Mouse (Mus musculus) yolk sac, embryonic 10.5 days (tissue): ENCODE data around the gene Apol7b.
"Not testable (repeated sequence)": the region's sequence is repeated elsewhere in the genome, so short reads cannot be mapped to it uniquely, and the experiment has no call there.

ENCODE experiments used
- DNase-seq: peaks from one replicate; pipeline ENCODE4 v3.0.0-alpha.2; 2017; ENCODE audit warnings: low spot score

Gene Apol7b

DNA sequence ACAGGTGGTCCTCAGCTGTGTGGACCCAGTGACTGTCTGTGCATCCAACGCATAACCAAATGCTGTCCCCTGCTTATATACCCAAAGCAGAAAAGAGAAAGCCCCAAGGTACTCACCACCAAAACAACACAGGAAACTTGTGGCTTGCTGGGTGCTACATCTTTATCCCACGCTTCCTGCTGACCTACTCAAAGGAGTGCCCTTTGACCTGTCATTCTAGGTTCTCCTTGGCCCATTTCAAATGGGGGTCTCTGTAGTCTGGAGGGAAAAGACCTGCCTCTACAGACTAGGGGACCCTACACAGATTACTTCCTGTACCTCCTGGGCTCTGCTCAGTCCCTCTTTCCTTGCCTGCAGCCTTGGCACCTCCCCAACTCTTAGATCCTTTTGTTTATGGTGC lies at the start of gene Apol7b:
Gene Apol7b (minus strand): TSS at position 101 of the 400 bp plus-strand sequence.
- not testable (repeated sequence) for DNase-seq

DNA sequence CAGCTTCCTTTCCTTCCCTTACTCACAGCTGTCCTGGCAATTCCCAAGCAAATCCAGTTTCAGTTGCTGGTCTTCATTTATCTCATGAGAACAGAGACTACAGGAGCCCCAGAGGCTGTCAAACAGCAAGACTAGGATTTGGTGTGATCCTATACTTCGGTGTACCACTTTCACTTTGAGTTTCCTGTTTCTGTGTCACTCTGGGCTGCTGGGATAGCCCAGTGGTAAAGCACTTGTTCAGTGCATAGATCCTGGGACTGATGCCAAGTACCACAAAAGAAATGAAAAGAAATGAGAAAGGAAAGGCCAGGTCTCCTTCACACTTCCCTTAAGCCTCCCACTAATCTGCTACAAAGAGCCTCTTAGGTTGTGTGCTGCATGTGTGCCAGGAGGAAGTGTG lies 47.4 kb upstream of the Apol7b start:
- DNase-seq: not testable (repeated sequence)

DNA sequence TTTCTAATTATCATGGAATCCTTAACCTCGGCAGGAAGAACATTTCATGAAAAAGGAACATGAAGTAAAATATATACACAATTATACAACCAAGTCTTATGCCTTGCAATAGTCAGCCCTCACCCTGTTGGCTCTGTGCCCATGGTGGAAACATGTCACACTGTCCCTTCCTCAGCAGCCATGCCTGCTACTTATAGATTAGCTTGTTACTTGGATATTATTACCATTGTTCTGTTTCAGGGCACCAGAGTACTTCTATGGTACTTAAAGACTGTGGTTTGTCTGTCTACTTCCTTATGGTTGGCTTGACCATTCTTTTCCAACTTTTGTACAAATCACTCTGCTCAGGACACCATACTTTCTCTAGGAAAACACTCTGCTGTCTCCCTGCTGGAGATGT lies 45.9 kb upstream of the Apol7b start:
- DNase-seq: not testable (repeated sequence)

DNA sequence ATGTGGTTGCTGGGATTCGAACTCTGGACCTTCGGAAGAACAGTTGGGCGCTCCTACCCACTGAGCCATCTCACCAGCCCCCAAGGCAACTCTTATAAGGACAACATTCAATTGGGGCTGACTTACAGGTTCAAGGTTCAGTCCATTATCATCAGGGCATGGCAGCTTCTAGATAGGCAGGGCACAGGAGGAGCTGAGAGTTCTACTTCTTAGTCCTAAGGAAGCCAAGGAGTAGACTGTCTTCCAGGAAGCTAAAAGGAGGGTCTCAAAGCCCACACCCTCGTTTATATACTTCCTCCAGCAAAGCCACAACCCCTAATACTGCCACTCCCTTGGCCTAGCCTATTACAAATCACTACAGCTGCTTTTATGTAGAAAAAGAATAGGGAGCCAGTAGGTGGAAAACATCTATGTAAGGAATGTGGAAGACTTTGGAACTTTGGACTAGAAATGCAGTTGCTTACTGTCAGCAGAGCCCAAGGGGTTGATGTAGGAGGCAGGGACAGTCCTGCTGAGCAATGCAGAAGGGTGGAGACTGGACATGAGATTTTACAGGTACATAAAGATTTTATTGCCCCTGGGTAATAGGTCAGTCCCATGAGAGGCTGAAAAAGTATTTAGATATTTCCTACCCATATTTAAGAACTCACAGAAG lies 35.0 kb upstream of the Apol7b start:
- peak; percentile 8 for DNase-seq

DNA sequence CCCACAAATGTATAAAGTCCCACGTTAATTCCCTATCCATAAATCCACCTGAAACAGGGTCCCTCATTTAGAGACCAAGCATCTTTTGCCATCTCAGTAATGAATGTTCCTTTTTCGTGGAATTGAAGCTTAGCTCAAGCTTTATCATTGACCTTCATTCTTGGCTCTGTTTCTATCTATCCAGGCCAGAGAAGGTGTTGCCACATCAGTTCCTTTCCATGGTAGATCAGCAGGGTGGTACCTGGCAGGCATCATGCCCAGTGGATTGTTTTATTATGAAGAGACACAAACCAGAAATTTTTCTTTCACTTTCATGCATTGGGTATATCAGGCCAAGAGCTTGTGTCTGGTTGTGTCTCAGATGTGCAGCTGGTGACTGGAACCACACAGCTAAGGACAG lies 29.4 kb upstream of the Apol7b start, which contains the start of gene Apol10a:
Gene Apol10a (plus strand): TSS at position 355 of the 400 bp plus-strand sequence.
- not testable (repeated sequence) for DNase-seq

DNA sequence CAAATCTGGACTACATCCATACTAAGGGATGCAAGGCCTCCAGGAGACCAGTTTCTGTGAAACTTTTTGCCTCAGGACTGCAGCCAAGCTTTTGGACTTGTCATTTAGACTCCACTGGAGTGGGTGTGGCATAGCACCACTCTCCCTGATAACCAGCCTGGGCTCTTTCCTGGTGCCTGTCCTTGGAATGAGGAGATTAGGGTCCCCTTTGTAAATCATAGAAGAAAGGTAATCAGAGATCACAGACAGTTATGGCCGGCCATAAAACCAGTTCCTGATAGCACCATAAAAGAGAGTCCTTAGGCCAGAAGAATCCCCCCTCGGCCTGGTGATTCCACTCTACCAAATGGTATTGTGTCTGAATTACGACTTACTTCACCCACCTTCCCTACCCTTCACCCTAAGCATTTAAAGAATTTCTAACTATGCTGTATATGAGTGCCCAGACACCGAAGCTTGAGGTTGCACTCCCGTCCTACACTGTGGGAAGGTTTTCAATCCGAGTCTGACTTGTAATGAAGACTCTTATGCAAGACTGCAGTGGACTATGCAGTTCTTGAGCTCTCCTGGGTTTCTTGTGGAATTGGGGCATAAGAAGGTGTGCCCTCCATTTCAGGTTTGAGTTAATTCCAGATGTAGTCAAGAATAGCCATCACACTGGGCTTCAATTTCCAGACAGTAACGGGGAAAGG lies 27.6 kb upstream of the Apol7b start:
- not testable (repeated sequence) for DNase-seq

DNA sequence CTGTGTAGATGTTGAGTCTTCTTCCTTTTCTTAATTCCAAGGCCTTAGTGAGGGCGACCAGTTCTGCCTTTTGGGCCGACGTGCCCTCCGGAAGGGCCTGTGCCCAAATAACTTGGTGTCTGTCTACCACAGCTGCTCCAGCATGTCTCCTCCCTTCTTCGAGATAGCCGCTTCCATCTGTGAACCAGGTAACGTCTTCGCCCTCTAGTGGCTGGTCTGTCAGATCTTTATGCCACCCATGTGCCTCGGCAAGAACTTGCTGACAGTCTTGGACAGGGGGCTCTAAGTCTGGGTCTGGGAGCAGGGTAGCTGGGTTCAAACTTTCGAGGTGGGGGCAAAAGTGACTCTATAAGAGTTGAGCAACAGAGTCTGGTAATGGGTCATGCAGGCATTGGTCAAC lies 2.6 kb upstream of the Apol7b start:
- peak; percentile 6 for DNase-seq

DNA sequence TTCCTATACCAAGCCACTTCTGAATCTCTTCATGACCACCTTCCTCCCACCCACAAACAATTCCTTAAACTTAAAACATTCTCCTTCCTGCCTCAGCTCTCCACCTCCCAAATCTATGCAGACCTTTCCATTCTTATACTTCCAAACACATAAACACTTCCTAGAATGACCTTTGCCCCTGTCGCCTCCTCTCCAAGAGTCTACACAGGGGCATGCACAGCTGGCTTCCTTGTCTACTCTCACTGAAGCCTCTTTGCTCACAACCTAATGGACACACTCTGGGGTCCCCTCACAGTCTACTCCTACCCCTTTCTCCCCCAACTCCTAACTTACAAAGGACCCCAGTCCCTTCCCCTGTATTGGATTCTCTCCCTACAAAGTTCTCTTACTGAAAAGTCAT lies 1.6 kb downstream of the Apol7b start:
- not testable (repeated sequence) for DNase-seq

DNA sequence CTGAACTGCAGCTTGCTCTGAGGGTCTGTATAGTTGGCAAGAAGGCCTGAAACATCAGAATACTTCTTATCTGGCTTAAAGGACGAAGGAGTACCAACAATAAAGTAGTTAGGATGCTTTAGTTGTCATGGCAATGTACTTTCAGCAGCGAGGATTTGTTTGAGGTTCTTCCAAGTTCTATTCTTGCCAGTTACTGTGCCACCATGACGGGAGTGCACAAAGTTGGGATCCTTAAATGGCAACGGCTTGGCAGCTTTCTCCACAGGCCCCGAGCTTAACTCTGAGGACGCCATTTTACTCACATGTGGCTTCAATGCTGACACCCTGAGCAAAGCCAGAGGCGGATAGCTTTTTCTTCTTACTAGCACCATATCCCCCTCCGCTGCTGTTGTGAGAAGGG lies 2.5 kb downstream of the Apol7b start:
- DNase-seq: not testable (repeated sequence)

DNA sequence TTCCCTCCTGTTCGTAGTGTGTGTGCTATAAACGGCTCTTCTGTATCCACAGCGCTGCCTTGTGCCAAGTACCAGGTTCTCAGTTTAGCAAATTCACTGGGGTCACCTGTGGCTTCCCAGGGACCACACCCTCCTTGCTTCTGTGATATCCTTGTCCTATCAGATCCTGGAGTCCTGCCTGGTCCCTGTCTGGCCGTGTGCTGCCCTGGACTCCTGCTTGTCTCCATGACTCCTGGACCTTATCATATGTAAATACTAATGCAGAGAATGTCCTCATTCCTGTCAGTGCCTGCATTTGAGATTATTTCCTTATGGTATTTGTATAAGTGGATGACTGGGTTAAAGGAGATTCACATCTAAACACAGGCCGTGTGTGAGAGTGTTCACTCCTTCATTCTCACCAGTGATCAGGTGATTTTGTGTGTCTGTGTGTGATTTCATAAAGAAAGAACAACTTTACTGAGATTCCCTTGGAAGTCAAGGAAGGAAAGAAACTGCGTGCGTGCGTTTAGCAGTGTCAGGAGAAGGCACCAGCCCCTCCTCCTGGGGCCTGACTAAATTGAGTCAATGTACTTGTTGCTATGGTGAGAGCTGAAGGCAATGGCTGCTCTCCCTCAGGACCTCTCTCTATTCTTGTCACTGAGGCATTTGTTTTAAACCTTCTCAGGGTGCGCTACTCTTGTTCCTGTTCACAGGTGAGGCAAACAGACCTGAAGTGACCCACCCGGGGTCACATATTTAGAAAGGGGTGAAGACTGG lies 18.4 kb downstream of the Apol7b start:
- DNase-seq: not testable (repeated sequence)

DNA sequence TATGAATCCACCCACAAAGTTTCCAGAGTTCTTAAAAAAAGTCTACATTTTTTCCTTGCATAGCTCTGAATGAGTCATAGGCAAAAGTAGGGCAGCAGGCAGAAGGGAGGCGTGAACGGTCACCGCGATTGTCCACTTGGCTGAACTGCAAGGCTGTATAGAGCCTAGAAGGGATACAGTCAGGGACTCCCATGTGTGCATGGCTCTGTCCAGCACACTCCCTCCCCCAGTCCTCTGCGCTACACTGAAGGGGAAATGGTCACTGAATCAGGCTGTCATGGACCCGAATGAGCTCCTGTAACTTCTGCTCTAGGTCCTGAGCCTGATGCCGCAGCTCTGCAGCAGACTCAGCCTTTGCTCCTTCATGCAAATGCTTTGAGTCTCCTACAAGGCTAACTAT lies 24.4 kb downstream of the Apol7b start:
- DNase-seq: not testable (repeated sequence)

DNA sequence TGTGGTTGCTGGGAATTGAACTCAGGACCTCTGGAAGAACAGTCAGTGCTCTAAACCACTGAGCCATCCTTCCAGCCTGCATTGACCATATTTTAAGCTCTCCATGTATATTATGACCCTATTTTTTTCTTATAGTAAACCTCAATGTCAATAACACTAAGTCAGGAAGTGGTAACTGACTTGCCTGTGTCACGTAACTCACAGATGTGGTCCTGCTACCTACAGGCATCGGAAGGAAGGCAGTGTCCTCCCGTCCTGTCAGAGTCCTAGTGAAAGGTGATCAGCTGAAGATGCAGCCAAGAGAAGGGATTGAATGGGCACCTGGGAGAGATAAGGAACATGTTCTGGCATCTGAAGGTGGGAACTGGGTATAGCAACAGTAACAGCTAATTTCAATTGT lies 27.6 kb downstream of the Apol7b start:
- not testable (repeated sequence) for DNase-seq

DNA sequence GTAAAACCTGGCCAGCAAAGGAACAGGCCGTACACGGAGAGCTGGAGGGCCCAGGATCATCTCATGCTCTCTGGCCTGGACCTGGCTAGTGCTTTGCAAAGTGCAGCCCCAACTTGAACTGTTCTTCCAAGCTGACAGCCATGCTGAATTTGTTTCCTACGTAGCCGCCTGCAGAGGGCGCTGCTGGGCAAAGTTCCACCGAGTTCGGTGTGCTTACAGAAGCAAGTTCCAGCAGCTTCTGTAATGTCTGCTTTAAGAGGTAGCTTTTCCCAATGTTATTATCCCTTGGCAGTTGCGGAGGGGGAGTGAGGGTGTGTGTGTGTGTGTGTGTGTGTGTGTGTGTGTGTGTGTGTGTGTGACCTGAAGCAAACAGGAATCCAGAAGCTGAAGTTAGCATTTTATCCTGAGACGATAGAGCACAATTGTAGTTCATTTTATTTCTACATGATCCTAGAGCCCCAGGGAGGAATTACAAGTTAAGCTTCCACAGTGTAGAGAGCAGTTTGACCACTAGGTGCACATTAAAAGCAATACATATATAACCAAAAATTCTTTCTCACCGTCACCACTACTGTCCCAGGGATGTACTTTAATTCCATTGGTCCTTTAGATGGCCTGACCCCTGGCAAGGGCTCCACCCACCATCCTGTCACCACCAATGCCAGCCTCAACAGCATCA lies 30.5 kb downstream of the Apol7b start:
- not testable (repeated sequence) for DNase-seq

DNA sequence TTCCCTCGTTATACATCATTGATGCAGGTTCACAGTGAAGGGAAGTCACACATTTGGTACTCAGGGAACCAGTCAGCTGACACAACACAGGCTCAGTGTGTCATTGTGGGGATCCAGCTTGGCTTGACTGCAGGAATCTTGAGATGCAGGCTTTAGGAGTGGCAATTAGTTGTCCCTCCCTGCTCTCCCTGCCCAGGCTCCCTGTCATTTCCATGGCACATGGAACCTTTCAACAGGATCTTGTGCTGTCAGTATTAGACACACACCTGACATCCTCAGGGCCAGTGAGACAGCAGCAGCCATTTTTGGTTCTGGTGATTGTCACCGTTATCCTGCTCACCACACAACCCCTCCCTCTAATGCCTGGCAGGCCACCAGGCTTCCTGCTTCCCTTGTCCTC lies 31.6 kb downstream of the Apol7b start:
- not testable (repeated sequence) for DNase-seq

DNA sequence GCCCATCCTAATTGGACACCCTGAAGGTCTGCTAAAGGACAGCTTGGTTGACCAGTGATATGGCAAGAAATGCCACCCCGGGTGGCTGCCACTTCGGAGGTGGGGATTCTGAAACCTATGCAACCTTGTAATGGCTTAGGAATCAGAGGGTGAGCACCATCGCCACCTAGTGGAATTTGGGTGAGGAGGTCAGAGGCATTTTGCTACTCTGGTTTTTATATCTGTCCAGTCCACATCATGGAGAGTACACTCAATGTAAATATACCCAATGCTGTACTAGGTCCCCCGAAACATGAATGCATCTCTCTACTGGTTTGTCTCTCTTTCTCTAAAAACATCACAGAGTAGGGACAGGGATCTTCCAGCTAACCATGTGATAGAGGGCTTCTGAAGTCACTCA lies 34.6 kb downstream of the Apol7b start:
- not testable (repeated sequence) for DNase-seq

DNA sequence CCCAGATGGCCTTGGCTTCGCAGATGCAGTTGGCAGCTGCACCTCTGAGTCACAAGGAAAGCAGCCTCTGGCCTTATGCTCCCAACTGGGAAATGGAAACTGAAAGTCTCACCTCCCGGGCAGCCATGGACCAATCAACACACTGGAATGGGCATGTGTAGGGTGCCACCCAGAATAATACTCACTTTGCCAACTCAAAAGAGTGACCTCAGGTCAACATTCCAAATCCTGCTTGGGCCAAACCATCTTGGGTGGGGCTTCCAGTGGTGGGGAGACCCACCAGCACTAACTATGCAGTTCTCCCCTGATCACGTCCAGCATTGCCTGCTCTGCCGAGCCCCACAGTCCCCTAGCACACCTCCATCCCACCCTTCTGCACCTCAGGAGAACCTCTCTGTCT lies 36.3 kb downstream of the Apol7b start, which contains the start of gene Apol9a:
Gene Apol9a (minus strand): TSS at position 101 of the 400 bp plus-strand sequence.
- DNase-seq: not testable (repeated sequence)

DNA sequence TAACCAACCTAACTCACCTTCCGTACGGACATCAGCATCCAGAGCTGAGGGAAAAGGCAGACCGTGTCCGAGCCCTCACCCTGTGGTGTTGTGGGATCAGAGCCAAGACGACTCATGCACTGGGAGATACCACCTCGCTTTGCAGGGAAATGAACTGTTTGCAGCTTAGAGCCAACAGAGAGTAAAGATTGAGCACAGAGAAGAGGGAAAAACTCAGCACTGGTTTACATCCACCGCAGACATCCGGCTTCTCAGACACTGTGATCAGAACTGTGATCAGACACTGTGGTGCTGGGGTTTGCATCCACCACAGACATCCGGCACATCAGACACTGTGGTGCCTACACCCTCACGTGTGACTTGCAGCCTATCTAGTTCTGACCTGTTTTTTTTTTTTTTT lies 40.9 kb downstream of the Apol7b start:
- DNase-seq: not testable (repeated sequence)

DNA sequence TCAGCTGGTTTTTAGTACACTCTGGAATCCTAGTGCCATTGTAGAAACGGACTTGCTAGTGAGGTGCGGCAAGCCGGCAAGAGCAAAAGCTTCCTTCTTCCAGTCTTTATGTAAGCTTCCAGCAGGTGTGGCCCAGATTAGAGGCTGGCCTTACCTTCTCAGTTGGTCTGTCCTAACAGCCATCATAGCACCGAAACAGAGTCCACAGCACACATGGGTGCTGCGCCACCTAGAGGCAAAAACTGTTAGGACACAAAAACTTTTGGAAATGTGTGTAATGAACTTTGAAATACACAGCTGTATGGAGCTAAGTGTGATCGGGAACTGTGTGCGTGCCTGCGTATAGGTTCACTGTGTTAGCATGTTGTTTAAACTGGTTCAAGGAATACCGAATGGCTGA lies 48.3 kb downstream of the Apol7b start, which contains the start of gene Apol7a:
Gene Apol7a (minus strand): TSS at position 84 of the 400 bp plus-strand sequence.
- peak; percentile 62 for DNase-seq

DNA sequence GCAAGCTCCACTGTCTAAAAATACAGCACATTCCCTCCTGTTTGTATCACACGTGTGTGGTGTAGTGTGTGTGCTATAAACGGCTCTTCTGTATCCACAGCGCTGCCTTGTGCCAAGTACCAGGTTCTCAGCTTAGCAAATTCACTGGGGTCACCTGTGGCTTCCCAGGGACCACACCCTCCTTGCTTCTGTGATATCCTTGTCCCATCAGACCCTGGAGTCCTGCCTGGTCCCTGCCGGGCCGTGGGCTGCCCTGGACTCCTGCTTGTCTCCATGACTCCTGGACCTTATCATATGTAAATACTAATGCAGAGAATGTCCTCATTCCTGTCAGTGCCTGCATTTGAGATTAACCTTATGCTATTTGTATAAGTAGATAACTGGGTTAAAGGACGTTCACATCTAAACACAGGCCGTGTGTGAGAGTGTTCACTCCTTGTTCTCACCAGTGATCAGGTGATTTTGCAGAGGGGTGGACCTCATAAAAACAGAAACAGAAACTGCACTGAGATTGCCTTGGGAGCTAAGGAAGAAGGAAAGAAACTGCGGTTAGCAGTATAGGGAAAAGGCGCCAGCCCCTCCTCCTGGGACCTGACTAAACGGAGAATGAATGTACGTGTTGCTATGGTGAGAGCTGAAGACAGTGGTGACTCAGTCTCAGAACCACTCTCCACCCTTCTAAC lies 49.7 kb downstream of the Apol7b start:
- DNase-seq: peak; percentile 69

DNA sequence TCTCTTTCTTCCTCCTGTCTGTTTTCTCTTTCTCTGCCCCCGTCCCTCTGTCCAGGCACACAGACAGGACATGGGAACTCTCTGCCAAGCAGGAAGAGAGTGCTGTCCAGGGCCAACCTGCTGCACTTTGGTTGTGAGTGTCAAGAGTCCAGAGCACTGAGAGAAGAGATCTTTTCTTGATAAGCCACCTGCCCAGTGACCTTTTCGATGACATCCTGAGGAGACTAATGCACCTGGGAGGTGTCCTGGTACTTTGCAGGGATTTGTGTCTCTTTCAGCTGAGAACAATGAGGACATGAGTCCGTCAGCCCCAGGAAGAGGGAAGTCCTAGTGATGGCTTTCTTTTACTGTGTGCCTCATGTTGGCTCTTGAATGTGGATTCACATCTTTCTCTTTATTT lies 53.5 kb downstream of the Apol7b start:
- peak; percentile 57 for DNase-seq

DNA sequence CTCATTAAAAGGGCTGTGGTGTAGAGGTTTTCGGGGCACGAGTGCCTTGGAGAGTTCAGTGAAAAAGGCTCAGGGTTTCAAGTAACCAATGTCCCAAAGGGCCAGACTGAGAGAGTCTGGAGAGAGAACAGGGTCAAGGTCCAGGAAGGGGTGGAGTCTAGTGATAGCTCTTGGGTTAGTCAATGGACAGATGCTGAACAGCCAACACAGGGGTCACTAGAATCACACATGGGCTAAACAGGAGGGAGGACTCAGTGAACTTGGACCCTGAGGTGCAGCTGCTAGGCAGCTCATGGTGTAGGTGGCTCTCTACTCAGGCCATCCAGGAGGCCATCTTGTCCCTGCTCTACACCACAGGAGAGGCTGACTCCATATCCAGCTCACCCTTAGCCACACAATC lies 59.8 kb downstream of the Apol7b start:
- DNase-seq: peak; percentile 84
